Mouse (Mus musculus): ENCODE results near the gene Snd1. TPM values are rescaled to one million over a fixed set of nuclear protein-coding genes. Genes with fewer than 3 reads are reported as not detected.

The Snd1 gene
- polyA plus RNA-seq, 1 experiment from 2014 or later = 120 TPM

GRCm38 (mm10) chr6:28474211-28474610, 728 bp upstream of the Snd1 start:
- WGBS = 84% methylated on average over 4 of the region's 4 CpGs
- Histone ChIP-seq H3K4me2 (ENCODE audit: low read depth, severe bottlenecking) (no peak overlapping the region), H3K36me3 (ENCODE audit: control insufficient read depth, insufficient read depth, low read length) (no peaks in the 10 kb centered on the region), H3K27me3 (ENCODE audit: control insufficient read depth, insufficient read depth, low read length) (no peaks in the 10 kb centered on the region), H3K9ac (ENCODE audit: low read length) (no peak overlapping the region), H3K4me3 (ENCODE audit: low read depth, low read length) (no peak overlapping the region), H3K9me3 (ENCODE audit: control insufficient read depth, low read length) (no peaks in the 10 kb centered on the region), H3K4me1 (ENCODE audit: control insufficient read depth, insufficient read depth, low read length) (no peaks in the 10 kb centered on the region), H3K27ac (replicated peaks; ENCODE audit: low read depth, low read length) (no peak overlapping the region)
- ATAC-seq (ENCODE audit: insufficient number of reproducible peaks, low FRiP score, low TSS enrichment, low read depth) = no peak
- DNase-seq (ENCODE audit: low spot score) = no peak

- Histone ChIP-seq H3K27me3 (ENCODE audit: control insufficient read depth, insufficient read depth, low read length) (no peaks in the 10 kb centered on the region), H3K9me3 (ENCODE audit: control insufficient read depth, low read length) (no peaks in the 10 kb centered on the region), H3K4me2 (ENCODE audit: low read depth, severe bottlenecking) (peak overlapping the region; percentile 70), H3K4me3 (ENCODE audit: low read depth, low read length) (peak overlapping the region; percentile 95), H3K27ac (replicated peaks; ENCODE audit: low read depth, low read length) (peak overlapping the region; percentile 39; the same call in 1 of the 2 replicates), H3K4me1 (ENCODE audit: control insufficient read depth, insufficient read depth, low read length) (peaks cover 11% of the 10 kb centered on the region; the same call in 1 of the 2 replicates), H3K36me3 (ENCODE audit: control insufficient read depth, insufficient read depth, low read length) (no peaks in the 10 kb centered on the region), H3K9ac (ENCODE audit: low read length) (peak overlapping the region; percentile 74)
- DNase-seq (ENCODE audit: low spot score) = peak; percentile 96
- peak; percentile 99 for ATAC-seq (ENCODE audit: insufficient number of reproducible peaks, low FRiP score, low TSS enrichment, low read depth)
- under 1% methylated on average over 68 of the region's 68 CpGs for WGBS
These were observed 5.2 kb downstream of the Snd1 start for GRCm38 (mm10) chr6:28479865-28480751.

GRCm38 (mm10) chr6:28480752-28481492, 6.0 kb downstream of the Snd1 start:
- H3K36me3 ChIP-seq (ENCODE audit: control insufficient read depth, insufficient read depth, low read length) = no peaks in the 10 kb centered on the region
- peak overlapping the region; percentile 95 for H3K4me3 ChIP-seq (ENCODE audit: low read depth, low read length)
- H3K27ac ChIP-seq (replicated peaks; ENCODE audit: low read depth, low read length) = peak overlapping the region; percentile 39; the same call in 1 of the 2 replicates
- 5% methylated on average over 21 of the region's 21 CpGs for WGBS
- H3K4me2 ChIP-seq (ENCODE audit: low read depth, severe bottlenecking) = peak overlapping the region; percentile 70
- DNase-seq (ENCODE audit: low spot score) = no peak
- peak overlapping the region; percentile 74 for H3K9ac ChIP-seq (ENCODE audit: low read length)
- H3K4me1 ChIP-seq (ENCODE audit: control insufficient read depth, insufficient read depth, low read length) = peaks cover 11% of the 10 kb centered on the region; the same call in 1 of the 2 replicates
- H3K9me3 ChIP-seq (ENCODE audit: control insufficient read depth, low read length) = no peaks in the 10 kb centered on the region
- H3K27me3 ChIP-seq (ENCODE audit: control insufficient read depth, insufficient read depth, low read length) = no peaks in the 10 kb centered on the region
- no peak for ATAC-seq (ENCODE audit: insufficient number of reproducible peaks, low FRiP score, low TSS enrichment, low read depth)

- H3K4me2 ChIP-seq (ENCODE audit: low read depth, severe bottlenecking) = no peak overlapping the region
- ATAC-seq (ENCODE audit: insufficient number of reproducible peaks, low FRiP score, low TSS enrichment, low read depth) = no peak
These were observed 7.9 kb downstream of the Snd1 start for GRCm38 (mm10) chr6:28482711-28483315.

GRCm38 (mm10) chr6:28486008-28486407, 11.1 kb downstream of the Snd1 start:
- Histone ChIP-seq H3K27ac (replicated peaks; ENCODE audit: low read depth, low read length) (no peak overlapping the region), H3K9me3 (ENCODE audit: control insufficient read depth, low read length) (no peaks in the 10 kb centered on the region), H3K4me3 (ENCODE audit: low read depth, low read length) (no peak overlapping the region), H3K36me3 (ENCODE audit: control insufficient read depth, insufficient read depth, low read length) (peaks cover 4% of the 10 kb centered on the region; the same call in 1 of the 2 replicates), H3K4me2 (ENCODE audit: low read depth, severe bottlenecking) (no peak overlapping the region), H3K27me3 (ENCODE audit: control insufficient read depth, insufficient read depth, low read length) (no peaks in the 10 kb centered on the region), H3K9ac (ENCODE audit: low read length) (no peak overlapping the region), H3K4me1 (ENCODE audit: control insufficient read depth, insufficient read depth, low read length) (peaks cover 11% of the 10 kb centered on the region; the same call in 1 of the 2 replicates)
- ATAC-seq (ENCODE audit: insufficient number of reproducible peaks, low FRiP score, low TSS enrichment, low read depth) = no peak
- WGBS = 94% methylated on average over 2 of the region's 2 CpGs
- no peak for DNase-seq (ENCODE audit: low spot score)

More at GRCm38 (mm10) chr6:28482711-28483315, 7.9 kb downstream of the Snd1 start:
- no peak overlapping the region for H3K9ac ChIP-seq (ENCODE audit: low read length)
- no peaks in the 10 kb centered on the region for H3K27me3 ChIP-seq (ENCODE audit: control insufficient read depth, insufficient read depth, low read length)
- DNase-seq (ENCODE audit: low spot score) = no peak
- H3K9me3 ChIP-seq (ENCODE audit: control insufficient read depth, low read length) = no peaks in the 10 kb centered on the region
- H3K4me3 ChIP-seq (ENCODE audit: low read depth, low read length) = no peak overlapping the region
- peaks cover 11% of the 10 kb centered on the region; the same call in 1 of the 2 replicates for H3K4me1 ChIP-seq (ENCODE audit: control insufficient read depth, insufficient read depth, low read length)
- WGBS = 84% methylated on average over 4 of the region's 4 CpGs
- H3K36me3 ChIP-seq (ENCODE audit: control insufficient read depth, insufficient read depth, low read length) = no peaks in the 10 kb centered on the region
- no peak overlapping the region for H3K27ac ChIP-seq (replicated peaks; ENCODE audit: low read depth, low read length)

GRCm38 (mm10) chr6:28486471-28486870, 11.5 kb downstream of the Snd1 start:
- H3K27me3 ChIP-seq (ENCODE audit: control insufficient read depth, insufficient read depth, low read length) = no peaks in the 10 kb centered on the region
- no peak overlapping the region for H3K4me2 ChIP-seq (ENCODE audit: low read depth, severe bottlenecking)
- no peak overlapping the region for H3K9ac ChIP-seq (ENCODE audit: low read length)
- WGBS = 84% methylated on average over 2 of the region's 2 CpGs
- ATAC-seq (ENCODE audit: insufficient number of reproducible peaks, low FRiP score, low TSS enrichment, low read depth) (no peak), DNase-seq (ENCODE audit: low spot score) (no peak)
- H3K9me3 ChIP-seq (ENCODE audit: control insufficient read depth, low read length) = no peaks in the 10 kb centered on the region
- peaks cover 7% of the 10 kb centered on the region; the same call in 1 of the 2 replicates for H3K4me1 ChIP-seq (ENCODE audit: control insufficient read depth, insufficient read depth, low read length)
- H3K36me3 ChIP-seq (ENCODE audit: control insufficient read depth, insufficient read depth, low read length) = peaks cover 4% of the 10 kb centered on the region; the same call in 1 of the 2 replicates
- H3K27ac ChIP-seq (replicated peaks; ENCODE audit: low read depth, low read length) = no peak overlapping the region
- H3K4me3 ChIP-seq (ENCODE audit: low read depth, low read length) = no peak overlapping the region

GRCm38 (mm10) chr6:28486905-28487304, 12.0 kb downstream of the Snd1 start:
- ATAC-seq (ENCODE audit: insufficient number of reproducible peaks, low FRiP score, low TSS enrichment, low read depth) (no peak), DNase-seq (ENCODE audit: low spot score) (no peak)
- H3K9ac ChIP-seq (ENCODE audit: low read length) = no peak overlapping the region
- peaks cover 4% of the 10 kb centered on the region; the same call in 1 of the 2 replicates for H3K4me1 ChIP-seq (ENCODE audit: control insufficient read depth, insufficient read depth, low read length)
- H3K27me3 ChIP-seq (ENCODE audit: control insufficient read depth, insufficient read depth, low read length) = no peaks in the 10 kb centered on the region
- no peak overlapping the region for H3K4me2 ChIP-seq (ENCODE audit: low read depth, severe bottlenecking)
- no peak overlapping the region for H3K4me3 ChIP-seq (ENCODE audit: low read depth, low read length)
- peaks cover 4% of the 10 kb centered on the region; the same call in 1 of the 2 replicates for H3K36me3 ChIP-seq (ENCODE audit: control insufficient read depth, insufficient read depth, low read length)
- no peak overlapping the region for H3K27ac ChIP-seq (replicated peaks; ENCODE audit: low read depth, low read length)
- 92% methylated on average over 7 of the region's 7 CpGs for WGBS
- no peaks in the 10 kb centered on the region for H3K9me3 ChIP-seq (ENCODE audit: control insufficient read depth, low read length)
